Mouse (Mus musculus): ENCODE data around the gene Tppp3. TPM values are rescaled to one million over a fixed set of nuclear protein-coding genes. Genes with fewer than 3 reads are reported as not detected.

Tppp3 gene
- polyA plus RNA-seq, 2 experiments from 2014 or later: 0.50 to 0.60 TPM

DNA sequence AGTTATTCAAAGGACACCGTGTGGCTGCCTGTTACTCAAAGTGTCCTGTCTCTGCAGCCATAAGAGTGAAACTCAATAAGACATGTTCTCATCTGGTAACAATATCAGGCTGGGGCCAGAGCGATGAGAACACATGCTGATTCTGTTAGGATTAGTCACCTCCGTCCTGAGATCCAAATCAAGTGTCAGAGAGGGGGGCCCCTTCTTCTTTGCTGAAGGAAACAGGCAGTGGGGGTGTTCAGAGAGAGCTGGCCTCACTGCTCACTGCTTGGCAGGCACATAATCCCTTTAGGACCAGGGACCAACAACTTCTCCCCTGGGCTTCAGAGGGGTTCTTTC is 12.7 kb upstream of the Tppp3 start:
- no peak for ATAC-seq

DNA sequence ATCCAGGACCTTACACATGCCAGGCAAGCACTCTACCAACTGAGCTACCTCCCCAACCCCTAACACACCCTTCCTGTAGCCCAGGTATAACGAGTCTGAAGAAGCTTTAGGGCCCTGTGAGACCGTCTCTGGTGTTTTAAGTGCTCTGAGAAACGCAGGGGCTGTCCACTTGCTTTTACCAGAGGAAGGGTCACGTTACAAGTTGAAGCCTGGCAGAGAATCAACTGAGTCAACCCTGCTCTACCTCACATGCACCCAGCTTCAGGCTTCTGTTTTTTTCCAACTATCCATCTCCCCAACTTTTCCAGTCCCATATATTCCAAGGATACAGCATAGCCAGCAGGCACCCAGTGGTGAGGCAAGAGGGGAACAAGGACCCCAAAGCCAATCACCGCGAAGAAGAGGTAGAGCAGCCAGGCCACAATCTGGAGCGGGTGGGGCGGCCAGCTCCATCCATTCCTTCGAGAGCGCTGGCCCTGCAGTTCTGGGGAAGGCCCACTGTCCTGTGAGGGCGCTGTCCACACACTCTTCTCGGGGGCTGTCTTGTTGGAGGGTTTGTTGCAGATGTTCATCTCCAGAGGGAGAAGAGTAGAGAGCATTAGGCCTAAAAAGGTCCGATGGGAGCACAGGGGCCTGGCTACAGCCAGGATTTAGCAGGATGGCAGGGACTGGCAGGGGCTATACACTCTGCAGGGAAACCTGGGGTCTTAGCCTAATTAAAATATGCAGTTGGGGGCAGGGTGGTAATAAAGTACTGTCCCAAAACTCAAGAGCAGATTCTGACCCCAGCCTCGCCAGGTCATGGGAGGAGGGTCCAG is 12.1 kb upstream of the Tppp3 start:
- no peak for ATAC-seq

DNA sequence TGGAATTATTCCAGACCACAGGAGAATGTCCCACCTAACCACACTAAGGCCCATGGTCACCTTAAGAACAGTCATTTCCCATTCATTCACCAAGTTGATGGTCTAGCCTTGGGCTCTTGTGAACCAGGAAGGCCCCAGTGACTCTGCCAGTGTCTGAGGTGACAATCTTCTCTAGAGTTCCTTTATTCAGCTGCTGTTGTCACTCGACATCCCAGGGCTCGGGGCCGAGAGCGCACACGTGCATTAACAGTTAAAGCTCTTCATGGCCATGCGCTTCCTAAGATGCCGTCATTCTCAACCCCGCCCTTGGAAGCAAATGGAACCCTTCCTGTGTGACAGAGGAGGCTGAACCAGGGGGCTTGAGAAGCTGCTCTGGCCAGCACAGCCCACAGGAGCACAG is 10.8 kb upstream of the Tppp3 start:
- no peak for ATAC-seq

DNA sequence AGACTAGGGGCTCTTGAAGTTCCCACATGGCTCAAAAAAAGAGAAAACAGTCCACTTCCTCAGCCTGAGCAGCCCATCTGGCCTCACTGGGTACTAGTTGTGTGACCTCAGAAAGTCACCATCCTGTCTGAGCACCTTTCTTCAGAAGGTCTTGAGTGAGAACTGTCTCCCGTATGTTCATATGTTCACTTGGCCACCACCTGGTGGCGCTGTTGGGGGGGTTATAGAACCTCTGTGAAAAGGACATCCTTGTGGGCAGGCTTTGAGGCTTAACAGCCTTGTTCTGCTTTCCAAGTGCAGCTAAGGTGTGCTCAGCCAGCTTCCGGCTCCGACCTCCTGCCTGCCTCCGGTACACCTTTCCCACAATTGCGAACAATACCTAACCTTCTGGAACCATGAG is 10.1 kb upstream of the Tppp3 start:
- ATAC-seq: no peak

DNA sequence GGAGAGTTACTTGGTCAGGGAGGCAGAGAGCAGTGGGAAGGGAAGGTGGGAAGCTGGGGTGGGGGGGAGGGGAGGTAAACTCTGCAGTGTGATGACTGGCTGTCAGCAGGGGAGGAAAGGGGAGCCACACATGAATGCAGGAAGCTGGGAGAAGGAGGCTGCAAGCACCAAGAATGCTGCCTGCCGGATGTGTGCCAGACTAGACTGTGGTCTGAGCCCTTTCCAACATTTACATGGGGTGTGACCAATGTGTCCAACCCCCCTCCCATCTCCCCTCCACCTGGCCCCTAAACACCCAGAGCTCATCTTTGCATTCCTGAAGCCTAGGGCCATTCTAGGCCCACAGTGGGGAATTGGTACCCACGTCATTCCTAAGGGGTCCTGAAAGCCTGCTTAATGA is 9.7 kb upstream of the Tppp3 start:
- no peak for ATAC-seq

- no peak for ATAC-seq
Measured at GRCm38 (mm10) chr8:105477792-105478191, 6.5 kb upstream of the Tppp3 start.

DNA sequence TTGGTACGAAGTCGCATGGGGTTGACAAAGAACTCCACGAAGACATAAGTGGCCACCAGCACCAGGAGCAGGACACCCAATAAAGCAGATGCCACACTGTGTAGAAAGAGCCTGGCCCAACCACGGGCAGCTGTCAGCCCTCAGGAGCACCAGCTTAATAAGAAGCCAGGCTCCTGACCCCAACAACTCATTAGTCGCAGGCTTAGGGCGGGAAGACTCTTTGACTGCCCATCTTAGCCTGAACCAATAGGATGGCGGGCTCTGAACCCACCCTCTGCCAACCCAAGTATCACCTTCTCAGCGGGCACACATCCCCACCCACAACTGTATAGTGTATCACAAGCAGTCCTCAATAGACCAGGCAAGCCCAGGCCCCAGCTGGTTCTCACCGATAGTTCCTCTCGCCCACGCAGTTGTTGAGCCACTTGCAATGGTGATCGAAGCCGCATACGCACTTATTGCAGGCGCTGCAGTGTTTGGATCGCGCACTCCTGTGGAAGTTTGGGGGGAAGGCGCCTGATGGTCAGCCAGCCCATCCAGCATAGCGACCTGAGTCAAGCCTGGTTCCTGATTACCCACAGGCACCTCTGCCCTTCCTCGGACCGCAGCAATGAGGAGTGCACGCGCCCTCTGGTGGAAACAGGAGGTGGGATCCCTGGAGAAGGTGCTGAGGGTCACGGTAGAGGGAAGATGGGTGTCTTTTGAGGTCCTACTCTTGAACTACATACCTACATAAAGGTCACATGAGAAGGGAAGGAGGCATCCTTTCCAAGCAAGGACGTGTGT is 5.5 kb upstream of the Tppp3 start:
- no peak for ATAC-seq

DNA sequence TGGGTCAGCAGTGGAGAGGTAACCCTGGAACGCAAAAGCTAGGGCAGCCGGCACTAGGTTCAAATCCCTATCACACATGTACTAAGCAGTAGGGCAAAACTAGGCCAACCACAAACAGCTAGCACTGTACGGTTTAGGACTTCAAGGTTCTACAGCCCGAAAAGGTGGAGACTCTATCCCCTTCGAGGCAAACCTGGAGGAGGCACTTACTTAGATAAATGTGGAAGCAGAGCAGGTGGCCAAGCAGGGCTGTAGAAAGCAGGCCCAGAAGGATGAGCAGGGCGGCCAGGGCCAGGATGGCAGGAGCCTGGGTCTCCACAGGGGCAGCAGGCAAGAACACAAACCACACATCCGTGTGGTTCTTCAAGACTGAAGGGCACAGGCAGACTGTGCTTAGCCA is 4.8 kb upstream of the Tppp3 start:
- no peak for ATAC-seq

DNA sequence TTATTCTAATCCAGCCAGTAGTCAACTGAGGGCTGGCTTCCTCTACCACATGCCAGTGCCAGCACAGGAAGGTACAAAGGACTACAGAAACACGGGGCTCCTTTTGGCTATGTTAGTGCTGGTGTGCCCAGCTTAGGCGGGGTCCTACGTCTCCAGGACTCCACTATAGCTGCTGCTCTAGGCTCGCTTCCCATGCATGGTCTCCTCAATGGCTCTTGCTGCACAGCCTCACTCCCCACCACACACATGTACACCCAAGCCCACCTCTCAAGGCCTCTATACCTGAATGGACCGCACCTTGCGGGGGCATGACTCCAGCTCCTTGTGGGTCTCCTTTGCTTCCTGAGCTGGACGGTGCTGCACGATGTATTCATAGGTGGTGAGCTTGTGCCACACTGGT is 4.4 kb upstream of the Tppp3 start:
- ATAC-seq: no peak

- no peak for ATAC-seq
Measured at GRCm38 (mm10) chr8:105475254-105475653, 3.9 kb upstream of the Tppp3 start.

DNA sequence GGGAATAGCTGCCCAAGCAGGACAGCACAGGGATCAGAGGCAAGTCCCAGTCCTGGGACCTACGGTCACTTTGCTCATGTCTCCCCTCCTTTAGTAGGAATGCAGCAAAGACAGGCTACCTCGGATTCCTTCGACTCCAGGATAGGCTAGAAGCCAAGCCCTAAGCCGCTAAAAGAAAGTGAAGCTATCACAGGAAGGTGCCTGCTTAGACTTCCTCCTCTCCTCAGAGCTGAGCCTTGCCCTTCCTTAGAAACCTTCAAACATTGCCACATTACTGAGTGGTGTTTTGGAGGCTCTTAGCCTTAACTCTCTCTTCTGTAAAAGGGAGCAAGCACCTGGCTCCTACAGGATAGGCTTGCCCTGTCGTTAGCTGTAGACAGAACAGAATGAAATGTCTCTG is 3.4 kb upstream of the Tppp3 start:
- ATAC-seq: no peak

GRCm38 (mm10) chr8:105473816-105474606 is 2.7 kb upstream of the Tppp3 start:
- no peak for ATAC-seq

DNA sequence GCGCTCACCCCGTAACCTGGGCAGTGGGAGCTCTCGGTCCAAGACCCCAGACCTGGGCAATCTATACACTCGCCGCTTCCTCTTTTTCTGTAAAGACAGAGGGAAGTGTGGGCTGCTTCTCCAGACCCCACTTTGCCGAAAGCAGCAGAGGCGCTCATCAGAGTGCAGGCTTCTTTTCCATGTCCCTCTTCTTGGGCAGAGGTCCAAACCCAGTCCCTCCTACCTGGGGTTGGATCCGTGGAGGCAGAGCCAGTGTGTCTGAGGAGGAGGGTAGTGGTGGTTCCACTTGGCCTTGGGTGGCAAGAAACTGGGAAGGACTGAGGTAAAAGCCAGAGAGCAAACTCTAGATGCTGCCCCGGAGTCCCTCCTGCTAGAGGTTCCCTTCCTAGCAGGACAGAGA is 1.7 kb upstream of the Tppp3 start:
- ATAC-seq: no peak

GRCm38 (mm10) chr8:105472414-105472932 is 1.1 kb upstream of the Tppp3 start:
- ATAC-seq: no peak

DNA sequence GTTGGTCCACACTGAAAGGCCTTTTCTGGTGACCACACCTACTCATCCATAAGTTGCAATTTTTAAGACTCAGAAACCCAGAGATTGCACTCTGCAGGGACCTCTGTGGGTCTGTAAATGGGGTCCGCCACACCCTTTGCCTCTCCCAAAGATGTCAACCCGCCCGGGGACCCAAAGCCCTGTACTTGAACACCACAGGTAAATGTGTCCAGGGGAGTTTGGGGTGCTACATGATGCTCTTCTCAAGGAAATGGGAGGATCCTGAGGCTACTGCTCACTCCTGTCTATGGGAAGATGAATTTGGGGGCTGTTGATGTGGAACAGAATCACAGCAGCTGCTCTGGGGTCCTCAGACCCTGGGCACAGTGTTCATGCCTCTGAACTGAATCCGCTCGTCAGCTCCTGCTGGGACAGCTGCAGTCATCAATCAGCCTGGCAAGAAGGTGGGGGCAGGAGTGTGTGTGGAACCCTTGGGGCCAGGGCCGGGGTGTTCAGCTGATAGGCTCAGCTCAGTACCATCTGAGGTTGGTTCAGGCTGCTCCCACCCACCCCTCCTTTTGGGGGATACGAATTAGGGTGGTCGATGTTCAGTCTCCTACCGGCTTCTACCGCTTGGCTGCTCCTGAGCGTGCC is 529 bp downstream of the Tppp3 start:
- no peak for ATAC-seq

DNA sequence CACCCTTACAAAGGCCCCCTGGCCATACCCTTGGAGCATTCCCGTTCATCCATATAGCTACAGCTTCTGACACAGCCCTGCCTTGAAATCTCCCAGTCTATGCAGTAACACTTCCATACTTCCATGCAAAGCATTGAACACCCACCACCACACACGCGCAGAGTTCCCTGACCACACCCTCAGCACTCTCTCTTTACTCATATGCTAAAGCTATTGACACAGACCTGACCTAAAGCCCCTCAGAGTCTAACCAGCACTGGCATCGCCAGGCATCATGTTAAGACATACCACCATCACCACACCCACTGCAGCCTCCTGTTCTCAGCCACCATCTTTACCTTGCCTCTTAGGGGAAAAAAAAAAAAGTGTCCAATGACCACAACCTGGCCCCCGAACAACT is 1.1 kb downstream of the Tppp3 start:
- ATAC-seq: no peak

GRCm38 (mm10) chr8:105469816-105470215 is 1.5 kb downstream of the Tppp3 start:
- ATAC-seq: no peak

DNA sequence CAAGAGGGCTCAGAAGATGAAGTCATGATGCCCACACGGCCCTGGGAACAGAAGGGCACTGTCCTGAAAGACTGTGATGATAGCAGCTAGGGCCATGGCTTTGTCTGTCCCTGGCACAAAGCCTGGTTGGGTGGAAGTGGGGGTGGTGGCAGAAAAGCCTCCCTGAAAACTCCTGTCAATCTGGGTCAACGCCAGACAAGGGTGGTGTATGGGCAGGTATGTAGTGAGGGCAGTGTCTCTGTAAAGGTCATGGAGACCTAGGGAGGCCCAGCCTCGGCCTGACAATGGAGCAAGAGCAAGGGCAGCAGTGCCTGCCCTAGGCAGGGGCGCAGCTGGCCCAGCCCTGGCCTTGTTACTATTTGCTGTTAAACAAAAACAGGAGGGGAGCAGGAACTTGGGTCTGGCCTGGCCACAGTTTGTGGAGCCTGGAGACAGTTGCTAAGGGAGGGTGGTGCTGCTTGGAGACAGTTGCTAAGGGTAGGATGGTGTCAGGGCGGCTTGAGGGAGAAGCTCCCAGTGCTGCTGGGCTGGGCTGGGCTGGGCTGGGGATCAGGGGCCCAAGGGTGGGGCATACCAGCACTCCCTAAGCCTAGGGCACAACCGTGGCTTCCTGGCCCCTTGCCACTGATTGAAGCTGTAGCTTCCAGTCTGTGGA is 2.2 kb downstream of the Tppp3 start:
- ATAC-seq: no peak

DNA sequence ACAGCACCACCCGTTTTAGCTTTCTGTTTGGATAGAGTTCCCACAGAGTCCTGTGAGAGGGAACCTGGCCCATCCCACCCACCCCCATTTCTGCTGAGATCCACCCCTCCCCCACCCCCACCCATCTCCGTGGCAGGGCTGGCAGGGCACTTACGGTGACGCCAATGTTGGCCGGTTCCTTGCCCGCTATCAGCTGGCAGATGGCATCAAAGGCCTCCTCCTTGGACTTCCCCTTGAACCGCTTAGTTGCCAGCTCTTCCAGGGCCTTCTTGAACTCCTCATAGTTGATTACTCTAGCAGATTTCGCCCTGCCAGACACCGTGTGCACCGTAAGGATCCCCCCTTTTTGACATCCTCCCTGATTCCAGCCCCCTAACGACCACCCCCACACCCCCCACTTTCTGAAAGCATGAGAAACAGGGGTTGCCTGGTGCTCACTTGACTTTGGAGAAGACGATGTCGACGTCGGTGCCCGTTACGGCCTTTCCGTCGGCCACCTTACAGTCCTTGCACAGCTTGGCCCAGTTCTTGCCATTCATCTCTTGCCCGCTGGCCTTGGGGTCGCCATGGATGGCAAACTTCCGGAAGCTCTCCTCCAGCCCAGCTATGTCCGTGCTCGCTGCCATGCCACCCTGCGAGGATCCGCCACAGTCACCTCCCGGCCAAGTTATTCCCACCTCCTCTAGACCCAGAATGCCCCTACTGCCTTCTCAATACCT is 3.2 kb downstream of the Tppp3 start:
- no peak for ATAC-seq

GRCm38 (mm10) chr8:105467396-105467985 is 3.8 kb downstream of the Tppp3 start:
- ATAC-seq: no peak

DNA sequence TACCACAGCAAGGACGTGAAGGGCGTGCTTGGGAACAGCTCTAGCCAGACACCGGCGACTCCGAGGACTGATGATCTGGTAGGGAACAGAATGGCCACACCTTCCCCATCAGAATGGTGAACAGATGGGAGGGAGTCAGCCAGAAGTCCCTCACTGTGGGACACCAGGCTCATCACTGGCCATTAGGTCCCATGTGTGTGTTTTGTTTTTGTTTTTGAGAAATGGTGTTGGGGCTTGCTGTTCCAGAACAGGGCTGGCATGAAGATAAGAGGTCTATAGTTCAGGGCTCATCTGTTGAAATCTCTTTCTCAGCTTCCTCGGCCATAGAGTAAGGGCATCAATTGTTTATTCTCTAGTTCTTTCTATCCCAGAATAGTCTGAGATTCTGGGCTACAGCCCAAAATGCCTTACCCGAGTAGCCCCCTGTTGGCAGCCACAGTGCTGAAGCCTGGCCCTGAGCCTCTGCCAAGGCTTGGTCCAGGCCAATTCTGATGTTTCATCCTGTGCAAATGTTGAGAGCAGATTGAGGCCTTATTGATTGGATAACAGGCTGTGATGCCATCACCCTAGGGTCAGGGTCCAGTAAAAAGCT is 4.5 kb downstream of the Tppp3 start:
- no peak for ATAC-seq
